Mouse (Mus musculus) ES-E14 (cell line): ENCODE data around the gene Ppp1cb. TPM values are rescaled to one million over a fixed set of nuclear protein-coding genes. Genes with fewer than 3 reads are reported as not detected.

Source experiments
- DNase-seq: peaks from one replicate; pipeline ENCODE4 v3.0.0-alpha.2; 2013; ENCODE audit warnings: low read depth, low spot score
- H3K27ac ChIP-seq: 2 replicates; pipeline ENCODE4 v1.5.1; 2012; ENCODE audit warnings: low read depth, mild to moderate bottlenecking, low read length, moderate library complexity, mixed read lengths; ENCODE audit not compliant: poor library complexity, insufficient read depth, severe bottlenecking
- H3K36me3 ChIP-seq: 2 replicates; pipeline ENCODE4 v1.6.1; 2012; ENCODE audit warnings: mild to moderate bottlenecking, low read length, moderate library complexity, mixed read lengths; ENCODE audit not compliant: control insufficient read depth, poor library complexity, insufficient read depth, severe bottlenecking
- H3K4me1 ChIP-seq, 2 experiments: fragments of 150-350 bp in 1 of 2; sonication (generic) in 1 of 2; 2 replicates each; pipeline ENCODE4 v1.6.1; 2012; ENCODE audit warnings: low read length in 2 of 2, mild to moderate bottlenecking in 1 of 2, mixed read lengths in 1 of 2; ENCODE audit not compliant: control insufficient read depth in 2 of 2, insufficient read depth in 2 of 2, poor library complexity in 1 of 2
- H3K4me3 ChIP-seq, 2 experiments: fragments of 150-350 bp in 1 of 2; sonication (generic) in 1 of 2; 2 replicates each; pipeline ENCODE4 v1.5.1; 2012; ENCODE audit warnings: low read length in 2 of 2, low read depth in 1 of 2, mild to moderate bottlenecking in 1 of 2, mixed read lengths in 1 of 2; ENCODE audit not compliant: insufficient read depth in 1 of 2, poor library complexity in 1 of 2, severe bottlenecking in 1 of 2
- H3K9ac ChIP-seq: 2 replicates; pipeline ENCODE4 v1.6.1; 2012; ENCODE audit warnings: low read depth, mild to moderate bottlenecking, low read length, mixed read lengths; ENCODE audit not compliant: poor library complexity, insufficient read depth, severe bottlenecking
- H3K9me3 ChIP-seq: fragments of 150-350 bp; sonication (generic); 2 replicates; pipeline ENCODE4 v1.6.1; 2012; ENCODE audit warnings: low read depth, mild to moderate bottlenecking, low read length; ENCODE audit not compliant: control insufficient read depth, insufficient read depth
- CHD2 ChIP-seq: IDR thresholded peaks from 2 replicates; pipeline ENCODE4 v1.6.1; 2014; ENCODE audit warnings: mild to moderate bottlenecking, low read depth, low read length, inconsistent platforms
- HCFC1 ChIP-seq: IDR thresholded peaks from 2 replicates; pipeline ENCODE4 v1.6.1; 2012; ENCODE audit warnings: low read length, inconsistent platforms, borderline replicate concordance; ENCODE audit not compliant: insufficient read depth
- MAFK ChIP-seq: IDR thresholded peaks from 2 replicates; pipeline ENCODE4 v1.6.1; 2014; ENCODE audit warnings: mild to moderate bottlenecking, low read depth, low read length, inconsistent platforms; ENCODE audit not compliant: insufficient read depth
- ZC3H11A ChIP-seq: IDR thresholded peaks from 2 replicates; pipeline ENCODE4 v1.6.1; 2012; ENCODE audit warnings: low read depth, mild to moderate bottlenecking, inconsistent platforms, low read length, borderline replicate concordance
- ZNF384 ChIP-seq: IDR thresholded peaks from 2 replicates; pipeline ENCODE4 v1.6.1; 2012; ENCODE audit warnings: low read depth, low read length, inconsistent platforms
- in situ Hi-C, 2 experiments: fragments of 600-800 bp; cut with MboI; formaldehyde crosslinking; loops; one replicate each; pipeline ENCODE4 v1.15.1; 2025; ENCODE audit warnings: low sequenced_read_pairs in 2 of 2, inconsistent platforms in 1 of 2; ENCODE audit not compliant: unreplicated experiment in 2 of 2
- total RNA-seq: library from RNA; depleted of rRNA; stranded (reverse); fragments of 300-350 nt; gene quantifications from 2 replicates; pipeline ENCODE4 v1.2.3, GENCODE M21; 2012

Gene Ppp1cb
- total RNA-seq, 1 experiment = 108 TPM

DNA sequence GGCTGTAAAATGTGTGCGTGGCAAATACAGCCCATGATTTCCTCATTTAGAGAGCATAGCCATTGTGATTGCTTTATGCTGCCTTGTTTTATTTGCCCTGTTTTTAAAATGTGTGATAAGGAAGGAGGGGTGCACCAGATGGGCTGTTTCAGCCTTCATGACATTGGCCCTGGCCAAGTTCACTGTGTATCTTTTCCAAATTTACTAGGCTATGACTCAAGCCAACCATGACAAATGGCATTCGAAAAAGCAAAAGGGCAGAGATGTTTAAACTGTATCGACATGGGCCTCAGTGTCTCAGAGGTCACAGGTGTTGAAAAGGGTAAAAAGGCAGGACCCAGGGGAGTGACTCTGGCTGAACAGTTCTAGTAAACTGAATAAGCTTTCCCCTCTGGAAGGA is 17.3 kb upstream of the Ppp1cb start:
- DNase-seq = no peak
- H3K9ac ChIP-seq = no peak overlapping the region
- H3K27ac ChIP-seq = no peak overlapping the region
- H3K4me1 ChIP-seq = peaks cover 0 to 12% of the 10 kb centered on the region in 2 experiments; a peak in 3 of 4 replicates
- in situ Hi-C loops = no loop called here
- H3K9me3 ChIP-seq = no peaks in the 10 kb centered on the region
- H3K4me3 ChIP-seq = no peak overlapping the region
- TF ChIP-seq MAFK (no peak), ZC3H11A (no peak), ZNF384 (no peak), CHD2 (no peak), HCFC1 (no peak)
- H3K36me3 ChIP-seq = no peaks in the 10 kb centered on the region

DNA sequence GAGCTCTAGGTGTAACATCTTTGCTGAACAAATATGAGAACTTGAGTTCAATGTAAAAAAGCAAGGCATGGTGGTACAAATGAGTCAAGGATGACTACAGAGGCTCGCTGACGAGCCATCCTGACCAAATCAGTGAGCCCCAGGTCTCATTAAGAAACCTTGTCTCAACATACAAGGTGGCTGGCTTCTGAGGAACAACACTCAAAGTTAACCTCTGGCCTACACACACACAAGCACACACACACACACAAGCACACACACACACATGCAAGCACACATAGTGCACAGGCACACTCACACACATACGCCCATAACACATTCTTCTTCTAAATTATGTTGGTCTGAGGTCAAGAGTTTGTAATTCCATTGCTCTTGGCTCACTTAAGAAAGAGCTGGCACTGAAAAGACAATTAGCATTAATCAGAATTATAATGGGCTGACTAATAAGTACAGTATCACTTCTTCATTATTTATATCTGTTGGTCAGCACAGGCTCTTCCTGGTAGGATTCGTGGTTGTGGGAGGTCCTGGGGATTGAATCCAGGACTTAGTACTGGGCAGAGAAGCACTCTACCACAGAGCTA is 16.6 kb upstream of the Ppp1cb start:
- in situ Hi-C loops = no loop called here
- DNase-seq = no peak
- no peak overlapping the region for H3K9ac ChIP-seq

DNA sequence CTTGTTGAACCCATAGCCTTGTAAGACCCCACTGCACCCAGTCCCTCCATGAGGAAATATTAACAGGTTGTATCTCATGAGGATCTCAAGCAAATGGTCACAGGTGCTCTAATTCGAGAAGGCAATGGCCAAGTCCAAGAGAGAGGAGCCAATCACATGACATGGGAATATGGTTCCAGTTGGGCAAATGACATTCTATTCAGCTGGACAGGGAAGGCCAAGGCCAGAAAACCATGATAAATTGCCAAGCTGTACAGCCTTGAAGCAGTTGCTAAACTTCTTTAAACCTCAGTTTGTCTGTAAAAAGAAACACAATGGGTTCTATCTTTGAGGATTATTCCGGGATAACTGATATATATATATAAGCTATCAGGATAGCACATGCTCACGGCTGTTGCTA is 14.7 kb upstream of the Ppp1cb start:
- in situ Hi-C loops = no loop called here
- no peak overlapping the region for H3K27ac ChIP-seq

More for the DNA sequence above, 16.6 kb upstream of the Ppp1cb start:
- TF ChIP-seq ZNF384 (no peak), CHD2 (no peak), MAFK (no peak), ZC3H11A (no peak), HCFC1 (no peak)
- Histone ChIP-seq H3K36me3 (no peaks in the 10 kb centered on the region), H3K9me3 (no peaks in the 10 kb centered on the region), H3K4me1 (peaks cover 0 to 12% of the 10 kb centered on the region in 2 experiments; a peak in 3 of 4 replicates), H3K4me3 (no peak overlapping the region), H3K27ac (no peak overlapping the region)

GRCm38 (mm10) chr5:32445287-32445921 is 13.2 kb upstream of the Ppp1cb start:
- Histone ChIP-seq H3K36me3 (no peaks in the 10 kb centered on the region), H3K27ac (no peak overlapping the region), H3K9me3 (no peaks in the 10 kb centered on the region), H3K4me1 (peaks cover 0 to 2% of the 10 kb centered on the region in 2 experiments; a peak in 2 of 4 replicates), H3K9ac (no peak overlapping the region), H3K4me3 (no peak overlapping the region)
- in situ Hi-C loops = no loop called here
- DNase-seq = no peak
- TF ChIP-seq MAFK (no peak), HCFC1 (no peak), ZNF384 (no peak), CHD2 (no peak), ZC3H11A (no peak)

More for the DNA sequence above, 14.7 kb upstream of the Ppp1cb start:
- H3K4me3 ChIP-seq = no peak overlapping the region
- no peak overlapping the region for H3K9ac ChIP-seq
- no peaks in the 10 kb centered on the region for H3K9me3 ChIP-seq
- H3K4me1 ChIP-seq = peaks cover 0 to 10% of the 10 kb centered on the region in 2 experiments; a peak in 2 of 4 replicates
- no peak for DNase-seq
- no peak for TF ChIP-seq ZNF384
- no peak for TF ChIP-seq ZC3H11A
- no peak for TF ChIP-seq CHD2
- TF ChIP-seq HCFC1 = no peak
- TF ChIP-seq MAFK = no peak
- H3K36me3 ChIP-seq = no peaks in the 10 kb centered on the region
